Mouse (Mus musculus) retina, postnatal 7 days (tissue): ENCODE results near the gene Hoxa7.

Experiments
- DNase-seq: peaks from one replicate; pipeline ENCODE4 v3.0.0-alpha.2; 2012; ENCODE audit warnings: low read depth, low spot score

Hoxa7 gene

DNA sequence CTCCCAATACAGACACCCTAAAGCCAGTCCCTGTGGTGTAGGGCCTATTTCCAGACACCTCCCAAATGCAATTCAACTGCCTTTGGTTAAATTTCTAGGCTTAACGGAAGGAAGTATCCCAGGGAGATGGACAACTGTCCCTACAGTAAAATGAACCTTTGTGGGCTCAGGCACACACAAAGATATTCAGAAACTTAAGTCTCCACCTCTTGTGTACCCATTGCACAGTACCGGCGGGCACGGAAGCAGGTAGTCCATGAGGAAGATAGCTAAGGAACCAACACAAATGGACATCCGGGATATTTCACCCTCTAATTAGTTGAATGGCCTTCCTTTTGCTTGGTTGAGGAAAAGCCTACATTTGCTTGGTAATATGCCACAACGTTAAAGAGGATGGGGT lies 45.3 kb downstream of the Hoxa7 start:
- DNase-seq: no peak

- DNase-seq: no peak
Observed at GRCm38 (mm10) chr6:52175864-52176263, 45.8 kb downstream of the Hoxa7 start.

DNA sequence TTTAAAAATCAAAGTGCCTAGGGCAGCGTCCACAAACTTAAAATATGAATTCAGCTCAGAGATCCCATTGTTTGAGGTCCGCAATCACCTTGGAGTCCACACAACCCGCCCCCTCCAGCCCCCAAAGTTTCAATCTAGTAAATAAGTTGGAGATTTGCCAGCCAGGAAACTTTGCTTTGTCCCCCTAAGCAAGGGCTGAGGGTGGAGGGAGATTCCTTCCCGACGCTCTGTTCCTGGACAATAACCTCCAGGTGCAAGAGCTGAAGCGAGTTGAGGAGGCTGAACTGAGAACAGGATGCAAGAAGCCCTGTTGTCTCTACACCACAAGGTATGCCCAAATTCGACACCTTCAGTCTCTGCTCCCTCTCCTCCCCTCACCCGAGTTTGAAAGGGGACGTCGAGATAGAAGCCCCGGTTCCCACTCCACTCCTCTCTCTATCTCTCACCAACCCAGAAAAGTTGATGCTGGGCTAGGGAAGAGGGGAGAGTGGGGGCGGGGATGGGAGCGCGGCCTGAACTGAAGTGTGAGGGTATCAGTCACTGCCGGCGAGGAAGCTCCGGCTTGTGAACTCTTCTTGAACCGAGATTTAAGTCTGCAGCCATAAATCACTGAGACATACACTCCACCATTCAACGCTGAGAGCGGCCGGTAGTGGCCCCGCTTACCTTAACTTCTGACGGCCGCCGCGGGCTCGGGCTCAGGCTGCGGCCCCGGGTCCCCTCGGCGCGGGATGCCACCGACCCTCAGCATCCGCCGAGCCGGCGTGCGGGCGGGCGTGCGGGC lies 46.5 kb downstream of the Hoxa7 start:
- DNase-seq: no peak

DNA sequence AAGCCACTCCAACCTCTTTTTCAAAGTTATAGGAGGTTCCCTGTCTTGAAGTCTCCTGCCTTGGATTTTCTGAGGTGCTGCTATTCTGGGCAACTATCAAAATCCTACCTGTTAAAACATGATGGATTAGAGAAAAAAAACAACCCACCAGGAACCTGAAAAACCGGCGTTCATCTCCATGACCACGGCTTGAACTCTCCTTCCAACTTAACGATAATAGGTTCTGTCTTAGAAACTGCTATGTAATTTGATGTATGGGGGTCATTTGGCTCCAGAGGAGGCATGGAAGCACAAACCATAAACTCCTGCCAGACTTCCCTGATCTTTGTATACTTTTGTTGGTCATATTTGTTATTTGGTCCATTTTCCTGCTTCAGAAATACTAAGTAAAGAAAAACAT lies 48.0 kb downstream of the Hoxa7 start:
- DNase-seq: no peak

GRCm38 (mm10) chr6:52172501-52172900 lies 49.2 kb downstream of the Hoxa7 start:
- DNase-seq: no peak

DNA sequence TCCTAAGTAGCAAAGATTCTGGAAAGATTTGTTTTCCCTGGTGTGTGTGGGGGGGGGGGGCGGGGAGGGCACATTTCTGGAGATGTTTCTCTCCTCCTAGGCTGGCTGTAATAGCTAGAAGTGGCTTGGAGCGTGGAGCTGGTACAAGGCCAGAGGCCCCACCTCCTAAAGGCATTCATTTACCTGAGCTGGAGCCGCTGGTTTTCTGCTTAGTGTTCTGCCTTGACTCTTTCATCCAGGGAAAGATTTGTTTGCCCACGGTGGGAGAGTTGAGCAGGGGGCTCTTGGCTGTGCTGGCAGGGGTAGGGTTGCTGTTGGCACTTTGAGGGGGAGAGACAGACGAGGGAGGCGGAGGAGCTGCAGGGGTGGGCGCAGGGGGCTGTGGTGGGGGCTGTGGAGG lies 49.7 kb downstream of the Hoxa7 start:
- no peak for DNase-seq

DNA sequence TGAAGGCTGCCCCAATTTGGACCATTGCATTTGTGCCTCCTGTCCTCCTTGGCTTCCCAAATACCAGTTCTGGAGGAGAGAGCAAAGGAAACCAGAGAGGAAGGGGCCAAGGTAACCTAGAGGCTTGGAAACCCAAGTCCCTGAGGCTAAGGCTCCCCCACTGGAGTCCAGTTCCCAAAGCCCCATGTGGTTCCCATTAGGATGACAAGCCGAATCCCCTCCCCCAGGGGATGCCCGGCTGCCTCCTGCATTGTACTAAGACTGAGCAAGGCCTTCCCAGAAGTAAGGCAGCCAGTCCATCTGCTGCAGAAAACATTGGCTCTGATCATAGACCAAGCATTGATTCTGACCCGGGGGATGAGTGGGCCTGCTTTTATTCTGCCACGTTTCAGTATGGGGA lies 50.3 kb downstream of the Hoxa7 start:
- DNase-seq: no peak

- no peak for DNase-seq
Observed at GRCm38 (mm10) chr6:52170898-52171223, 50.8 kb downstream of the Hoxa7 start.

DNA sequence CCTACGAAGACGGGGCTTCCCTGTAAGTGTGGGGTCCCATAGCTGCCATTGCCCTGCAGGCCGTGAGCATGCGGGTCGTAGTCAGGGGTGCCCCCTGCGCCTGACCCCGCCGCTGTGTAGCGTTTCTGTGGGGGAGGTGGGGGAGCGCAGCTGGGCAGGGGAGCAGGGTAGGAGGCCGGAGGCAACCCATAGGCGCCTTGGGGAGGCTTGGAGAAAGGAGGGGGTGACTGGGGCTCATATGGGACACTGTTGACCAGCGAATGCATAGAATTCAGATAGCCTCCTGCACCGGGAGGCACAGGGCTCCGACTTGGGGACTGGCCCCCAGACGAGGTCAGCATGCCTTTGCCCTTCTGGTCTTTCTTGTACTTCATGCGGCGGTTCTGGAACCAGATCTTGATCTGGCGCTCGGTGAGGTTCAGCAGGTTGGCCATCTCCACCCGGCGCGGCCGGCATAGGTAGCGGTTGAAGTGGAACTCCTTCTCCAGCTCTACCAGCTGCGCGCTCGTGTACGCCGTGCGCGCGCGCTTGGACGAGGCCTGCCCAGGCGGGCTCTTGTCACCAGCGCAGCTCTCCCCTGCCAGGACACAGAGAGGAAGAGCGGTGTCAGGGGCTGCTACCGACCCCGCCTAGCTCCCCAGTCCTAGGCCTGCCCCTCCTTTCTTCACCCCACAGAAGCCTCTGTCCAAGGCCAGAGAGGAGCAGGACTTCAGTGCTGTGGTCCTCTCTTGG lies 51.3 kb downstream of the Hoxa7 start:
- no peak for DNase-seq

GRCm38 (mm10) chr6:52169499-52170165 lies 52.0 kb downstream of the Hoxa7 start:
- DNase-seq: no peak

DNA sequence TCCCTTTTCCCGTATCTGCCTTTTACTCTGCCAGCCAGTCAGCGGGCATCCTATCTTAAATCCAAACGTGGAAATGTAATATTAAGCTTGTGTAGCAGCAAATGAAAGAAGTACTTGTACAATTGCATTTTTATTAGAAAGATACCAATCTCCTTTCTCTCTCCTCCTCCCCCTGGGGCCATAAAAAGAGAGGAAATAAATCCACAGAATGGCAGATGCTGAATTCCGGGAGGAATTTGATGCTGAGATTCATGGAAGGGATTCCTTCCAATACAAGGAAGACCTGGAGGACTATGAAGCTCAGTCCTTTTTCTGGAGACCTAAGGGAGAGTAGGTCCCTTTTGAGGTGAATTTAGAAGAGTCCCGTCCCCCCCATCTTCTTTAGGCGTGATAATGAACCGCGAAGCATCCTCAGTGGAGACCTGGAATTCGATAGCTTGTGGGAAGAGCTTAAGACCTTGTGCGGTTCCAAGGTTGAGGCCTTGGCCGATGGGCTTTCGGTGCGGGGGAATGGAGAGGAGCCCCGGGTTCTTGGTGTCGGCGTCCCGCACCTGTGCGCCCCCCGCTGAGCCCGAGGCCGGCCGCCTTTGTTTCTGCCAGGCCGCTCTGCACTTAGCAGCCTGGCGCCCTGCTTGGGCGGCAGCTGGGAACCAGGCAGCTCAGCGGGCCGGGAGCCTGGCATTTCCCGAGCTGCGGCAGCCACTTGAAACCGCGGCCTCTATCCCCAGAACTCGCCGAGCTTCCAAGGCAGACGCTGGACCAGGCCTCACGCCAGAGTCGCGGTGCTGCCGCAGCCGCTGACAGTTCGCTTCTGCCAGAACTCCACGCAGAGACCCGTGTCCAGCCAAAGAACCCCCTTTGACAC lies 53.2 kb downstream of the Hoxa7 start:
- DNase-seq: no peak

GRCm38 (mm10) chr6:52167736-52168161 lies 53.9 kb downstream of the Hoxa7 start:
- DNase-seq: no peak

GRCm38 (mm10) chr6:52167176-52167575 lies 54.5 kb downstream of the Hoxa7 start:
- no peak for DNase-seq

- DNase-seq: no peak
Observed at GRCm38 (mm10) chr6:52166431-52167077, 55.1 kb downstream of the Hoxa7 start.

- DNase-seq: no peak
Observed at GRCm38 (mm10) chr6:52165441-52166370, 55.9 kb downstream of the Hoxa7 start.

GRCm38 (mm10) chr6:52164626-52165440 lies 56.8 kb downstream of the Hoxa7 start, which contains the start of gene Hoxa2:
Gene Hoxa2, minus strand, starts transcription at chr6:52164831.
- no peak for DNase-seq
